Mouse (Mus musculus): ENCODE measurements at regions not wholly inside any gene's neighbourhood (a gene's known extent, or its start where the extent isn't known, plus 50 kb on each side); places are given as distances from the start of the nearest gene placed in this dataset.

DNA sequence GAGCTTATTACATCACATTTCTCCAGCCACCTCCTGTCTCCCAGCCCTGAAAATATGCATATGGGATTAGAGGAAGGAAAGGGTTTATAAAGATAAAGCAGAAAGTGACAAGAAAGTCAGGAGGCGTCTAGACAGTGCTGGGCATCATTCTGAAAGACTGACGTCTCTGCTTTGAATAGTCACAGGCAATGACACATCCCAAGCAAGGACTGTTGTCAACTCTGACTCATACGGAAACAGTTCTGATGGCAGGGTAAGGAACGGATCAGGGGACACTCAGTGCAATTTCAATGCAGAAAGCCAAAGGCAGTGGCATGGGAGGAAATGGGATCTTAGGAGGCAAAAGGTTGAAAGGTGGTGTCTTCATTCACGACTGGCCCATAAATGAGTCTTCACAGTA, 380.9 kb upstream of the Cblb start:
- TF ChIP-seq EP300 (IDR thresholded peaks at IDR 0.05) (no peak), CTCF (IDR thresholded peaks at IDR 0.05) (no peak)

All from lung, postnatal 0 days (tissue).